Mouse (Mus musculus) heart, postnatal 4 days (tissue): ENCODE results near the gene Ccdc153. TPM values are rescaled to one million over a fixed set of nuclear protein-coding genes. Genes with fewer than 3 reads are reported as not detected.
A peak's percentile ranks its signal among the peaks of the same experiment; 100 is the strongest.

ENCODE experiments used
- DNase-seq: peaks from one replicate; pipeline ENCODE4 v3.0.0; 2021
- total RNA-seq, 2 experiments: library from RNA; stranded (reverse); gene quantifications; 2 replicates each; pipeline ENCODE4 v1.2.3; 2021

The Ccdc153 gene
- total RNA-seq, result not detected

- DNase-seq, result no peak
These were observed at the start of gene Ccdc153 for GRCm38 (mm10) chr9:44240399-44240798. Ccdc153 (plus strand) TSS chr9:44240676.

- no peak for DNase-seq
These were observed 49.3 kb upstream of the Ccdc153 start for GRCm38 (mm10) chr9:44191166-44191565.

- DNase-seq, result no peak
These were observed 48.2 kb upstream of the Ccdc153 start for GRCm38 (mm10) chr9:44192312-44192711.

GRCm38 (mm10) chr9:44192794-44193193, 47.7 kb upstream of the Ccdc153 start:
- no peak for DNase-seq

GRCm38 (mm10) chr9:44194000-44194399, 46.5 kb upstream of the Ccdc153 start:
- DNase-seq, result no peak

DNA sequence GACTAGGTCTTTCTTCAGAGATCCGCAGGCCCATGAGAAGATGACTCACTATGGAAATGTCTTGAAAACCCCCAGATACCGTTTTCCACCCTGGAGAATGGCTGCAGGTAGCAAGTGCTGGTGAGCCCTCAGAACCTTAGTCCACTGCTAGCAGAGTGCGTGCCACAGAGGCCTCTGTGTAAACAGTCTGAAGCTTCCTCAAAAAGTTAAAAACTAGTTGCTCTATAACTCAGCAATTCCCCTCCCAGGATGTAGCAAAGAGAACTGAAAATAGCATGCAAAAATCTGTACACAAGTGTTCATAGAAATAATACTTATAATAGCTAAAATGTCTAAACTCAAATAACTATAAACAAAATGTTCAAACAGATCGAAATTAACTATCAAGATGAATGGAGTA, 44.1 kb upstream of the Ccdc153 start:
- DNase-seq, result no peak

DNA sequence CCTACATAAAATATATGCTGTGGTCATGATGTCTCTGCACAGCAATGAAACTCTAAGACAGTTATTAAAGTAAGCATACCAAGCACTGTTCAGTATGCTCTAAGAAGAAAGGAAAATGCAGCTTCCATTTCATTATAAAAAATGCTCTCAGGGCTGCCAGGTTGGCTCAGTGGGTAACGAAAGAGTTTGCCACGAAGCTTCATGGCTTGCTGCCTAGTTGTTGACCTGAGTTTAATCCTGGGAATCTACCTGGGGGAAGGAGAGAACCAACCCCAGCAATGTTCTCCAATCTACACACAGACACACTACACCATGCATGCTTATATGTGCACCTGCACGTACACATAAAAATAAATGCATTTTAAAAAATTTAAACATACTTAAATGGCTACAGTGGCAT, 41.3 kb upstream of the Ccdc153 start:
- DNase-seq, result no peak

- DNase-seq, result no peak
These were observed 40.9 kb upstream of the Ccdc153 start for GRCm38 (mm10) chr9:44199580-44199979.

- no peak for DNase-seq
These were observed 40.0 kb upstream of the Ccdc153 start for GRCm38 (mm10) chr9:44200458-44200857.

DNA sequence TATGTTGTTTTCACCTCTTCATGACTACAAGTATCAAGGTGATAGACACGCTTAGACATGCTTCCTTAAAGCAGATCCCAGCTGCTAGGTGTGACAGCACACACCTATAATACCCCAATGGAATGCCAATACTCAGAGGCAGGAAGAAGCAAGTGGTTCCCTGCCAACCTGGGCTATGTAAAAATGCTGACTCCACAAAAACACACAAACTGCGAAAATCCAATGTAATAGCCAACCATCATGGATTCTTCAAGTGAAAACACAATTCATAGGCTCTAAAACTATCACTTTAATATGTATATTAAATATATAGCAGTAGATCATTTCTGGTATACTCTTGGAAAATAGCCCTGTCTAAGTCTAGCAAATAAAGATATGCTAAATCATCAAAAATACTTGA, 32.6 kb upstream of the Ccdc153 start:
- no peak for DNase-seq

DNA sequence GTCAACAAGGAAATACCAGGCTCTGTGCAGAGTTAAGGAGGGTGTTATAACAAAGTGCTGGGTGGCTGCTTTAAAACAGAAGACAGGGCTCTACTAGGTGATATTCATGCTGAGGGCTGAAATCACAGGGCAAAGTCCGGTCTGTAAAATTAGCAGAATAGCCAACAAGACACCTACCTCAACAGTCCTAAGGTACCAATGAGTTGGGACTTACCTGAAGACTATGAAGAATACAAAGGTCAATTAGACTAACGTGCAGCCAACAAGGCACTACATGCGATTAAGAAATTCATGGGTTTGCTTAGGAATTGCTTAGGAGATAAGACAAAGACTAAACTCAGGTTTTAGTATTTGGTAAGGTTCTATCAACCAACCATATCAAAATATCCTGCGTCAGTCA, 31.1 kb upstream of the Ccdc153 start:
- no peak for DNase-seq

- DNase-seq, result no peak
These were observed 28.1 kb upstream of the Ccdc153 start for GRCm38 (mm10) chr9:44212406-44212805.

- DNase-seq, result no peak
These were observed 26.9 kb upstream of the Ccdc153 start for GRCm38 (mm10) chr9:44213538-44213937.

GRCm38 (mm10) chr9:44225993-44226392, 14.5 kb upstream of the Ccdc153 start:
- no peak for DNase-seq

- no peak for DNase-seq
These were observed 8.9 kb upstream of the Ccdc153 start for GRCm38 (mm10) chr9:44231609-44232008.

GRCm38 (mm10) chr9:44233021-44233801, 7.3 kb upstream of the Ccdc153 start:
- no peak for DNase-seq

DNA sequence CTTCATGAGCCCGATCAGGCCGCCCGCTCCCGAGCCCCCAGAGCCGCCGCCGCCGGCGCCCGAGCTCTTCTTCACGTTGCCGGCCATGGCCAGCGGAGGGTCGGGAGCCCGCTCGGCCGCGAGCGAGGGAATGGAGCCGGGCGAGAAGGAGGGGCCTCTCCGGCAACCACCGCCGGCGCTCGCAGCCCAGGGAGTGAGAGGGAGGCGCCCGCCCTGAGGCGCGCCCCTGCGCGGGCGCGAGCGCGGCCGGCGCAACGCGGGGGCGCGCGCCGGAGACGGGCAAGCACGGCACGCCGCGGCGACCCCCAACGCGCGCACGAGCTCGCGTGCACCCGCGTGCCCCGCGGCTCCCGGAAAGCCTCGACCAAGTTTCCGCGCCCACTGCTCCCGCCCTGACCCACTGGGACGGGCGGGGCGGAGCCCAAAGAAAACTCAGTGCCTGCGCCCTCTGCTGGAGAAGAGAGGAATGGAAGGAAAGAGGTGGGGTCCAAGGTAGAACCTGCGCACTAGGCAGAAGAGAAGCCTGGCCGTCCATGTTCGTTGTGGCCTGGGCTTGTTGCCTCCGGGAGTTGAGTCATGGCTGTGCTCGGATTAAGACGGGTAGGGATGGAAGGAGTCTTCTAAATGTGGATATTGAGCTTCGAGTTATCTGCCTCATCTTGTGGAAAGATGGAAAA, 6.5 kb upstream of the Ccdc153 start, which contains the start of gene Cbl:
Cbl (minus strand) TSS at position 248 of the 677 bp plus-strand sequence.
- DNase-seq, result peak; percentile 100

DNA sequence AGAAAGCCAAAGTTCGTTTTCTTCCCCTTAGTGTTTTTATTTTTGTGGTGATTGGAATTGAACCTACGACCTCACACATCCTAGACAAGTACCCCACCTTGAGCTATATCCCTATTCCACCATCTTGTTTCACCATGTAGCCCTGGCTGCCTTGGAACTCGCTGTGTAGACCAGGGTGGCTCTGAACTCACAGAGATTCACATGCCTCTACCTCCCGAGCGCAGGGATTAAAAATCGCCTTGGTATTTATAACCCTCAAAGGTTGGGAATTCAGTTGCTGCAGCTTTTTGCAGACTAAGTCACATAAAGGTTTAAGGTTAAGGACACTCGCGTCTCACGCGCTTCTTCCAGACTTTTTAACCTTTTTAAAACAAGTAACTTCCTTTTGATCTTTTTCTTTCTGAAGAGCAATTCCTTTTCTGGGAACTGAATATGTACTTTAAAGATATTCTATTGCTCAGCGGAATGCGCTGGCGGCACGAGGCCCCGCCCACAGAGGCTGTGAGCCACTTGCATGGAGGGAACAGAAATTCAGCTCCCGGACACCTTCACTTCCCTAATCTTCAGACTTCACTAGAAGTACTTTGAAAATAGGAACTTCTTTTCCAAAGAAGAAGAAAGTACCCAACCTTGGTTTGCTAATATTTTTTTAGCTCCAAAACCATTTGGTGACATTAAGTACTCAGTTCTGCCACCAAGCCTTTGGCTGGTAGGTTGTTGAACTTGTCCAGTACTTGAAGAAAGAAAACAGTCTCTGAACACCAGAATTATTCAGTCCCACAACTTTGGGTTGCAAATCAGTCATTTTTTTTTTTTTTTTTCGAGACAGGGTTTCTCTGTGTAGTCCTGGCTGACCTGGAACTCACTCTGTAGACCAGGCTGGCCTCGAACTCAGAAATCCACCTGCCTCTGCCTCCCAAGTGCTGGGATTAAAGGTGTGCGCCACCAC, 5.7 kb upstream of the Ccdc153 start:
- DNase-seq, result peak; percentile 60

DNA sequence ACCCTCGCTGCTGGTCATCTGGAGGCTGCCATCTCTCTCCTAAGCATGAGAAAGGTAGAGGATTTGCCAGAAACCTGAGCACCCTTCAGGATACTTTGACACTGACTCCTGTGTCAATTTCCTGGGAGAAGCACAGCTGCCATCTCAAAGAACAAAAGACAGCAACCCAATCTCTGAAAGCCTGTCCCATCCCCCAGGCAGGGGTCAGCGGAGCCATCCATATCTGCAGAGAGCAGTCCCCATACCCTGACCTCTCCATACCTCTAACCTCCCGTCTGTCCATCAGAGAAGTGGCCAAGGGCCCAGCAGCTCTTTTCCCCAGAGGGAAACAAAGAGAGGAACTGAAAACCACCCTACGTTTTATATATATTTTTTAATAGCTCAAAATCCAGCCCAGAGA, 3.9 kb upstream of the Ccdc153 start:
- DNase-seq, result no peak

DNA sequence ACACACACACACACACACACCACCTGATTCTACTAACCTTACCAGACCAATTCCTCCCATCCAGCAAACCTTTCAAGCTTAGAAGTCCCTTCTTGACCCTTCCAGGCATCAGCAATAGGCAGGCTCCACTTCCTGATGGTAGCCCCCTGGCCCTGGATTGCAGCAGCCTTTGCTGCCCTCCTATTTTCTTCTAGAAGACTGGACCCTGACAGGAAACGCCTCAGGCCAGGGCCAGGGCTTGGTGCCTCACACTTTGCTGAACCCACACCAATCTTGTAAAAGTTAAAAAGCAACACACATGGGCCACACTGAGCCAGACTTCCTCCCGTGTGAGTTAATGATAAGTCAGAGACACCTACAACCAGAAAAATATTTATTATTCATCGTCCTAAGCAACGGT, 3.3 kb upstream of the Ccdc153 start:
- DNase-seq, result no peak

DNA sequence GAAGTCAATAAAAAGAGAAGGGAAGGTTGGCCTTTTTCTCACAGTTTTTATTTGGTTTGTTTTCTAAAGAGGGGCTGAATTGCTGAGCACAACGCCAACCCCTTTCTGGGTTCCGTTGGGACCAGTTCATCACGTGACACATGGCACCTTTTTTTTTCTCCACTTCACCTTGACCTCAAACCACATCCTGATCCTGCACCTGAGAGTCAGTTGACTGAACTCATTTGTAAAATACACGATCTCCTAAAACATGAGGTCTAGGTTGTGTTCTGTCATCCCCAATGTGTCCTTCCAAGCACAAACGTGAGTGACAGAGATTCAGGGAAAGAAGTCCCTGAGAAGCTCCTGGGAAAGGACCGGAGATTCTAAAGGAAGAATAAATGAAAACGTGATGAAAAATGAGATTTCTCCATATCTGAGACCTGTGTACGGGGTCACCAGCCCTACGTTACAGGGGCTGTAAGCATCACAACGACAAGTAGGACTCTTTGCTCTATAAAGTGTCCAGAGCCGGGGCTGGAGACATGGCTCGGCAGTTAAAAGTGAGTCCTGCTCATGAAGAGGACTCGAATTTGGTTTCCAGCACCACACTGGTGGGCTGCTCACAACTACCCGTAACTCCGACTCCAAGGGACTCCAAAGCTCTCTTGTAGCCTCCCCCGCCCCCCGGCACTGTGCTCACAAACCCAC, 1.8 kb upstream of the Ccdc153 start:
- no peak for DNase-seq

- DNase-seq, result peak; percentile 71
These were observed 1.0 kb upstream of the Ccdc153 start for GRCm38 (mm10) chr9:44239447-44239846.
